Mouse (Mus musculus) lung, postnatal 36 days (tissue): Measurements from ENCODE around the gene Dusp14.
A peak's percentile ranks its signal among the peaks of the same experiment; 100 is the strongest.

Experiments used
- DNase-seq: peaks from one replicate; pipeline ENCODE4 v3.0.0; 2022; ENCODE audit warnings: mixed read lengths

Gene Dusp14

GRCm38 (mm10) chr11:84011576-84011975 is 57.5 kb downstream of the Dusp14 start:
- DNase-seq: no peak

GRCm38 (mm10) chr11:84011050-84011449 is 58.0 kb downstream of the Dusp14 start:
- DNase-seq: no peak

DNA sequence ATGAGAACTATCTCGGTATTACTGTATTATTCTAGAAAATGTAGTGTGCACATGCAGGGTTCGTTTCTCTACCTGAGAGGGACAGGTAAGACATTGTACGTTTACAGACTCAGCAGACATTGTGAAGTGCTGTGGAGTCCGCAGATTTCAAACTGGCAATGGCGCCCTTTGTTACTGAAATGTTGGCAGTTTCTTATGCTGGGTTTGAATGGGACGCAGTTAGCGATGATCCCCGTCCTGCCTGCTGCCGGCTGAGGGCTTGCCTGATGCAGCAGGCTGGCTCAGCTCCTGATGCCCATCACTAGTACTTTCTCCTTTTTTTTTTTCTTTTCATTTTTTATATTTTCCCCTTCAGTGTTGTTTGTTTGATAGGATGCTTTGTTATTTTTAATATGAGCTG is 58.6 kb downstream of the Dusp14 start:
- DNase-seq: no peak

DNA sequence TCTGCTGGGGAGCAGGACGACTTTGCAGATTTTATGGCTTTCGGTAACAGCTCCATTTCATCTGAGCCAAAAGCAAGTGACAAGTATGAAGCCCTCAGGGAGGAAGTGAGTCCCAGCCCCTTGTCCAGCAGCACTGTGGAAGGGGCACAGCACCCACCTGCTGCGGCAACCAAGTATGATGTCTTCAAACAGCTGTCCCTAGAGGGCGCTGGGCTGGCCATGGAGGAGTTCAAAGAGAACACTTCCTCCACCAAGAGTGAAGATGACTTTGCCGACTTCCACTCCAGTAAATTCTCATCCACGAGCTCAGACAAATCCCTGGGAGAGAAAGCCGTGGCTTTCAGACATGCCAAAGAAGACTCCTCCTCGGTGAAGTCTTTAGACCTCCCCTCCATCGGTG is 60.1 kb downstream of the Dusp14 start:
- DNase-seq: no peak

DNA sequence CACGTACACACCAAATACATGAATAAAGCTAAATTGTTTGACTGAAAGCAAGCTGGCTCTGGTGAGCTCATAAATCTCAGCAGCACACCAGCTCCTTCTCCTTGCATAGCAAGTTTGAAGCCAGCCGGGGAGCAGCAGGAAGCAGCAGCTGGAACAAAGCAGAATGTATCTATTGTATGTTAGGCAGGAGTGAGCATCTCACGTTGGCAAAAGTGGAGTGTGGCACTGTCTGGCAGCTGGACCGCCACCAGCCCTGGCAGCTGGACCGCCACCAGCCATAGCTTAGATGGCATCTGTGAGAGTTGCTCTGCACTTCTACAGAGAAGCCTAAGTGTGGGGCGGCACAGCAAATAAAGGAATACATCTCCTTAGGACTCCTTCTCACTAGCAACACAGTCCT is 65.1 kb downstream of the Dusp14 start:
- no peak for DNase-seq

GRCm38 (mm10) chr11:84001257-84001656 is 67.8 kb downstream of the Dusp14 start:
- peak; percentile 5 for DNase-seq

DNA sequence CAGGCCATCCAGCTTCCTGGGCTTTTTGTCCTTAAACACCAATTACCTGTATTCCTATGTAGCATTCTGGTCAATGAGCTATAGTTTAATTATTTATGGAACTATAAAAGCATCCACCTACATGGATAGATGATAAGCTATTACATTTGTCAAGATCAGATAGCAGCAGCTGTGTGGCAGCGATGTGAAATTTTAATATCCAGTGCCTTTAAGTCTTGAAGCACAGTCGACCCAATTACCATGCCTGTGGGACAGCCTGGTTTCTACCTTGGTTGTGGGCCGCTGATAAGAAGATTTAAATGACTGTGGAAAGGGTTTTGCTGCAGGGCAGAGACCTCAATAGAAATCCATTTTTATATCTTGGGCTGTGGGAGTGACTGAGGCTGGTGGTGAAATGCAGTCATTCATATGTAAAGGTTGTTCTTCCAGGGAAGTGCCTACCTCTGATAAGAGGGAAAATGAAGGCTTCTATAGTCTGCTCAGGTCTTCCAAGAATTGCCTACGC is 69.6 kb downstream of the Dusp14 start:
- DNase-seq: no peak

- DNase-seq: no peak
These were observed 70.1 kb downstream of the Dusp14 start for GRCm38 (mm10) chr11:83998993-83999392.
